Mouse (Mus musculus): ENCODE data around the gene Aen. TPM values are rescaled to one million over a fixed set of nuclear protein-coding genes. Genes with fewer than 3 reads are reported as not detected.

Aen gene
- polyA plus RNA-seq, 1 experiment from 2014 or later = 38.3 TPM

GRCm38 (mm10) chr7:78872831-78873230 lies 22.8 kb upstream of the Aen start:
- ATAC-seq = no peak
- H3K4me2 ChIP-seq = no peak overlapping the region
- peaks cover 11% of the 10 kb centered on the region; the same call in 1 of the 2 replicates for H3K27me3 ChIP-seq (replicated peaks)
- H3K4me1 ChIP-seq = no peaks in the 10 kb centered on the region
- H3K36me3 ChIP-seq = no peaks in the 10 kb centered on the region
- H3K9me3 ChIP-seq (replicated peaks) = no peaks in the 10 kb centered on the region
- H3K9ac ChIP-seq = no peak overlapping the region
- WGBS (ENCODE audit: insufficient replicate concordance) = 53% methylated on average over 5 of the region's 5 CpGs
- H3K27ac ChIP-seq = no peak overlapping the region
- no peak overlapping the region for H3K4me3 ChIP-seq

GRCm38 (mm10) chr7:78881607-78882468 lies 13.8 kb upstream of the Aen start:
- H3K9ac ChIP-seq = no peak overlapping the region
- no peaks in the 10 kb centered on the region for H3K4me1 ChIP-seq
- no peak for ATAC-seq
- WGBS (ENCODE audit: insufficient replicate concordance) = 22% methylated on average over 14 of the region's 16 CpGs
- H3K27ac ChIP-seq = no peak overlapping the region
- no peaks in the 10 kb centered on the region for H3K36me3 ChIP-seq
- H3K27me3 ChIP-seq (replicated peaks) = peaks cover 91% of the 10 kb centered on the region
- H3K9me3 ChIP-seq (replicated peaks) = no peaks in the 10 kb centered on the region
- no peak overlapping the region for H3K4me3 ChIP-seq
- H3K4me2 ChIP-seq = 0 out of 2 replicates have a peak overlapping the region, but pooled peaks have one; percentile 18

- peak overlapping the region; percentile 18; the same call in 1 of the 2 replicates for H3K4me2 ChIP-seq
- H3K27me3 ChIP-seq (replicated peaks) = peaks cover 92% of the 10 kb centered on the region
- no peaks in the 10 kb centered on the region for H3K36me3 ChIP-seq
- no peak overlapping the region for H3K9ac ChIP-seq
- no peaks in the 10 kb centered on the region for H3K4me1 ChIP-seq
- no peaks in the 10 kb centered on the region for H3K9me3 ChIP-seq (replicated peaks)
- no peak overlapping the region for H3K4me3 ChIP-seq
- ATAC-seq = no peak
- no peak overlapping the region for H3K27ac ChIP-seq
- WGBS (ENCODE audit: insufficient replicate concordance) = 7% methylated on average over 23 of the region's 23 CpGs
These were observed 13.2 kb upstream of the Aen start for GRCm38 (mm10) chr7:78882469-78882837.

GRCm38 (mm10) chr7:78883016-78883725 lies 12.5 kb upstream of the Aen start:
- no peak overlapping the region for H3K4me2 ChIP-seq
- no peaks in the 10 kb centered on the region for H3K36me3 ChIP-seq
- H3K27ac ChIP-seq = no peak overlapping the region
- H3K27me3 ChIP-seq (replicated peaks) = peaks cover 98% of the 10 kb centered on the region
- no peak overlapping the region for H3K9ac ChIP-seq
- H3K4me3 ChIP-seq = no peak overlapping the region
- no peaks in the 10 kb centered on the region for H3K9me3 ChIP-seq (replicated peaks)
- WGBS (ENCODE audit: insufficient replicate concordance) = 8% methylated on average over 34 of the region's 34 CpGs
- H3K4me1 ChIP-seq = no peaks in the 10 kb centered on the region
- no peak for ATAC-seq

GRCm38 (mm10) chr7:78883726-78884060 lies 12.0 kb upstream of the Aen start:
- Histone ChIP-seq H3K27ac (no peak overlapping the region), H3K4me2 (no peak overlapping the region), H3K36me3 (no peaks in the 10 kb centered on the region), H3K27me3 (replicated peaks) (peaks cover 98% of the 10 kb centered on the region), H3K4me3 (no peak overlapping the region), H3K9ac (no peak overlapping the region), H3K9me3 (replicated peaks) (no peaks in the 10 kb centered on the region), H3K4me1 (no peaks in the 10 kb centered on the region)
- ATAC-seq = no peak
- 17% methylated on average over 8 of the region's 8 CpGs for whole genome bisulfite sequencing (ENCODE audit: insufficient replicate concordance)

GRCm38 (mm10) chr7:78884139-78884538 lies 11.5 kb upstream of the Aen start:
- Histone ChIP-seq H3K4me3 (no peak overlapping the region), H3K4me1 (no peaks in the 10 kb centered on the region), H3K27me3 (replicated peaks) (peaks cover 99% of the 10 kb centered on the region), H3K4me2 (no peak overlapping the region), H3K9ac (no peak overlapping the region), H3K36me3 (no peaks in the 10 kb centered on the region), H3K9me3 (replicated peaks) (no peaks in the 10 kb centered on the region), H3K27ac (no peak overlapping the region)
- 12% methylated on average over 6 of the region's 6 CpGs for whole genome bisulfite sequencing (ENCODE audit: insufficient replicate concordance)
- ATAC-seq = no peak

- H3K4me1 ChIP-seq = no peaks in the 10 kb centered on the region
- no peaks in the 10 kb centered on the region for H3K9me3 ChIP-seq (replicated peaks)
- H3K4me3 ChIP-seq = no peak overlapping the region
- peaks cover 99% of the 10 kb centered on the region for H3K27me3 ChIP-seq (replicated peaks)
- WGBS (ENCODE audit: insufficient replicate concordance) = 63% methylated on average over 5 of the region's 5 CpGs
- no peak for ATAC-seq
- H3K36me3 ChIP-seq = no peaks in the 10 kb centered on the region
- H3K9ac ChIP-seq = no peak overlapping the region
- H3K27ac ChIP-seq = no peak overlapping the region
- no peak overlapping the region for H3K4me2 ChIP-seq
These were observed 10.2 kb upstream of the Aen start for GRCm38 (mm10) chr7:78885404-78885803.

- Histone ChIP-seq H3K36me3 (no peaks in the 10 kb centered on the region), H3K9ac (no peak overlapping the region), H3K4me3 (no peak overlapping the region), H3K27me3 (replicated peaks) (peaks cover 92% of the 10 kb centered on the region), H3K9me3 (replicated peaks) (no peaks in the 10 kb centered on the region), H3K27ac (no peak overlapping the region), H3K4me1 (no peaks in the 10 kb centered on the region), H3K4me2 (no peak overlapping the region)
- no peak for ATAC-seq
- 59% methylated on average over 4 of the region's 4 CpGs for WGBS (ENCODE audit: insufficient replicate concordance)
These were observed 9.2 kb upstream of the Aen start for GRCm38 (mm10) chr7:78886496-78886895.

- H3K9me3 ChIP-seq (replicated peaks) = no peaks in the 10 kb centered on the region
- H3K27ac ChIP-seq = no peak overlapping the region
- no peak overlapping the region for H3K9ac ChIP-seq
- H3K4me3 ChIP-seq = no peak overlapping the region
- WGBS (ENCODE audit: insufficient replicate concordance) = 62% methylated on average over 9 of the region's 9 CpGs
- H3K4me1 ChIP-seq = no peaks in the 10 kb centered on the region; the same call in 1 of the 2 replicates
- no peaks in the 10 kb centered on the region for H3K36me3 ChIP-seq
- no peak overlapping the region for H3K4me2 ChIP-seq
- ATAC-seq = no peak
- peaks cover 82% of the 10 kb centered on the region for H3K27me3 ChIP-seq (replicated peaks)
These were observed 8.2 kb upstream of the Aen start for GRCm38 (mm10) chr7:78887431-78887842.

GRCm38 (mm10) chr7:78890641-78891040 lies 5.0 kb upstream of the Aen start:
- Histone ChIP-seq H3K36me3 (no peaks in the 10 kb centered on the region), H3K27me3 (replicated peaks) (peaks cover 50% of the 10 kb centered on the region), H3K27ac (no peak overlapping the region), H3K4me2 (no peak overlapping the region), H3K9me3 (replicated peaks) (no peaks in the 10 kb centered on the region), H3K9ac (no peak overlapping the region), H3K4me3 (no peak overlapping the region), H3K4me1 (peaks cover 14% of the 10 kb centered on the region)
- 4% methylated on average over 16 of the region's 16 CpGs for WGBS (ENCODE audit: insufficient replicate concordance)
- ATAC-seq = no peak

GRCm38 (mm10) chr7:78893917-78894316 lies 1.7 kb upstream of the Aen start:
- no peaks in the 10 kb centered on the region for H3K9me3 ChIP-seq (replicated peaks)
- peaks cover 41% of the 10 kb centered on the region for H3K4me1 ChIP-seq
- peaks cover 17% of the 10 kb centered on the region; the same call in 1 of the 2 replicates for H3K27me3 ChIP-seq (replicated peaks)
- WGBS (ENCODE audit: insufficient replicate concordance) = 64% methylated on average over 10 of the region's 10 CpGs
- H3K9ac ChIP-seq = no peak overlapping the region
- peaks cover 15% of the 10 kb centered on the region for H3K36me3 ChIP-seq
- peak overlapping the region; percentile 6; the same call in 1 of the 2 replicates for H3K4me2 ChIP-seq
- H3K4me3 ChIP-seq = no peak overlapping the region
- ATAC-seq = no peak
- H3K27ac ChIP-seq = no peak overlapping the region

GRCm38 (mm10) chr7:78895021-78895652 lies 517 bp upstream of the Aen start:
- Histone ChIP-seq H3K9ac (0 out of 2 replicates have a peak overlapping the region, but pooled peaks have one; percentile 55), H3K4me1 (peaks cover 41% of the 10 kb centered on the region), H3K36me3 (peaks cover 15% of the 10 kb centered on the region), H3K4me3 (peak overlapping the region; percentile 93), H3K9me3 (replicated peaks) (no peaks in the 10 kb centered on the region), H3K4me2 (peak overlapping the region; percentile 94), H3K27me3 (replicated peaks) (peaks cover 5% of the 10 kb centered on the region; the same call in 1 of the 2 replicates), H3K27ac (peak overlapping the region; percentile 66)
- 28% methylated on average over 13 of the region's 13 CpGs for WGBS (ENCODE audit: insufficient replicate concordance)
- ATAC-seq = no peak

Measured in liver, embryonic 12.5 days (tissue).